In the genomic region with DNA sequence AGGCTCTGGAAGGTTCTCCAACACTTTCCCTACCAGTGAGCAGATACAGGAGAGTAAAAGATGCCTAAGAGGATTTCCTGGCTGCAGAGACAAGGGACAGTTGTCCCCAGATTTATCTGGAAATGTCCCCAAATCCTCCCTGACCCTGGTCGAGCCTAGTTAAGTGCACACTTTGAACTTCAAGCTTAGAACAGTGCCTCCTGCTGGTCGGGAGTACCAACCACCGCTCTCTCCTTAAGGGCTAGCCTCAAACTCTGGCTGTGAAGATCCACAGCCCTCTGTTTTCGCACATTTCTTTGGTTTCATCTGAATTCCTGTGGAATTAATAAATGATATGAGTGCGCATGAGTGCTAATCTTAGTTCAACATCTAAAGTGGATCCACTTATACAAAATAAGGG, we compare ENCODE assay signal across 12 mouse cellular contexts.
DNase-seq lines count a peak whose midpoint lies in the region; ATAC-seq and TF ChIP-seq lines count a peak whose summit lies in the region.
"Had no signal": no experiment of that assay in that cellular context is flagged by ENCODE, and none has a peak within 500 bp of the region (broad histone marks: within the 10 kb centered on the region; RNA-seq: fewer than 3 reads in every experiment).

No protein-coding gene starts in this region.

- no peak for ATAC-seq in intestine, postnatal 0 days
- ATAC-seq in intestine, embryonic 15.5 days: no peak
- ATAC-seq in midbrain, postnatal 0 days (ENCODE audit: low FRiP score): no peak
- ATAC-seq in midbrain, embryonic 15.5 days (replicated peaks): no peak

- WGBS in intestine, postnatal 0 days: 79% methylated on average over 5 of the region's 5 CpGs
- 83% methylated on average over 5 of the region's 5 CpGs for WGBS in intestine, embryonic 15.5 days
- 89% methylated on average over 5 of the region's 5 CpGs for WGBS in midbrain, postnatal 0 days
- WGBS in midbrain, embryonic 15.5 days: 88% methylated on average over 5 of the region's 5 CpGs

- no peaks in the 10 kb centered on the region for H3K9me3 ChIP-seq in intestine, postnatal 0 days (ENCODE audit: control insufficient read depth)
- no peaks in the 10 kb centered on the region for H3K9me3 ChIP-seq in intestine, embryonic 15.5 days
- no peaks in the 10 kb centered on the region for H3K9me3 ChIP-seq in midbrain, postnatal 0 days (ENCODE audit: low read length)
- H3K9me3 ChIP-seq in midbrain, embryonic 15.5 days: no peaks in the 10 kb centered on the region
- H3K9me3 ChIP-seq: heart, embryonic 15.5 days; hindbrain, embryonic 15.5 days had no signal

- no peak for DNase-seq in midbrain, postnatal 0 days (ENCODE audit: low spot score)
- peak; percentile 21 for DNase-seq in MN1 (ENCODE audit: low spot score)
- peak; percentile 39 for DNase-seq in lung, postnatal 36 days
- no peak for DNase-seq in adrenal gland, adult 2 months
- no peak for DNase-seq in cerebellum, adult 18-20 months
- DNase-seq: embryo, embryonic 11 days had no signal

- no peak overlapping the region for H3K27ac ChIP-seq in intestine, postnatal 0 days (ENCODE audit: low read depth, low read length)
- H3K27ac ChIP-seq in intestine, embryonic 15.5 days: no peak overlapping the region
- H3K27ac ChIP-seq in midbrain, postnatal 0 days (ENCODE audit: low read depth, low read length): no peak overlapping the region
- H3K27ac ChIP-seq in midbrain, embryonic 15.5 days: no peak overlapping the region
- H3K27ac ChIP-seq: heart, embryonic 15.5 days; macrophage had no signal

- H3K9ac ChIP-seq in intestine, postnatal 0 days (ENCODE audit: low read depth, low read length): no peak overlapping the region
- H3K9ac ChIP-seq in intestine, embryonic 15.5 days: no peak overlapping the region
- H3K9ac ChIP-seq in midbrain, postnatal 0 days (replicated peaks; ENCODE audit: low read length, poor library complexity, severe bottlenecking): no peak overlapping the region
- no peak overlapping the region for H3K9ac ChIP-seq in midbrain, embryonic 15.5 days
- H3K9ac ChIP-seq: heart, embryonic 15.5 days; hindbrain, embryonic 15.5 days had no signal

- no peak overlapping the region for H3K4me2 ChIP-seq in intestine, postnatal 0 days (replicated peaks; ENCODE audit: low read depth)
- H3K4me2 ChIP-seq in intestine, embryonic 15.5 days (replicated peaks): no peak overlapping the region
- H3K4me2 ChIP-seq in midbrain, postnatal 0 days (ENCODE audit: low read depth, low read length, poor library complexity, severe bottlenecking): no peak overlapping the region
- no peak overlapping the region for H3K4me2 ChIP-seq in midbrain, embryonic 15.5 days
- H3K4me2 ChIP-seq: heart, embryonic 15.5 days; hindbrain, embryonic 15.5 days had no signal

- H3K4me1 ChIP-seq in intestine, postnatal 0 days (replicated peaks; ENCODE audit: control insufficient read depth, insufficient read depth, low read length): no peaks in the 10 kb centered on the region
- H3K4me1 ChIP-seq in intestine, embryonic 15.5 days (replicated peaks): 0 out of 2 replicates have a peak, but pooled peaks cover 2% of the 10 kb centered on the region
- H3K4me1 ChIP-seq in midbrain, postnatal 0 days (ENCODE audit: insufficient read depth, low read length): no peaks in the 10 kb centered on the region
- peaks cover 8% of the 10 kb centered on the region; the same call in 1 of the 2 replicates for H3K4me1 ChIP-seq in midbrain, embryonic 15.5 days
- H3K4me1 ChIP-seq: heart, embryonic 15.5 days had no signal

- no peak overlapping the region for H3K4me3 ChIP-seq in intestine, postnatal 0 days (ENCODE audit: low read depth, low read length)
- H3K4me3 ChIP-seq in intestine, embryonic 15.5 days (replicated peaks): no peak overlapping the region
- no peak overlapping the region for H3K4me3 ChIP-seq in midbrain, postnatal 0 days (ENCODE audit: low read depth, low read length)
- no peak overlapping the region for H3K4me3 ChIP-seq in midbrain, embryonic 15.5 days
- H3K4me3 ChIP-seq: heart, embryonic 15.5 days; hindbrain, embryonic 15.5 days had no signal

- TF ChIP-seq CTCF in intestine, postnatal 0 days (IDR thresholded peaks at IDR 0.05; ENCODE audit: low read depth): peak; percentile 24; the same call in 1 of the 2 replicates
- TF ChIP-seq CTCF in midbrain, postnatal 0 days (IDR thresholded peaks at IDR 0.05): peak; percentile 28; the same call in 1 of the 2 replicates

- H3K27me3 ChIP-seq in intestine, postnatal 0 days (replicated peaks; ENCODE audit: control insufficient read depth, insufficient read depth, low read length): no peaks in the 10 kb centered on the region
- H3K27me3 ChIP-seq in intestine, embryonic 15.5 days (replicated peaks): no peaks in the 10 kb centered on the region
- no peaks in the 10 kb centered on the region for H3K27me3 ChIP-seq in midbrain, postnatal 0 days (ENCODE audit: insufficient read depth, low read length)
- no peaks in the 10 kb centered on the region for H3K27me3 ChIP-seq in midbrain, embryonic 15.5 days (replicated peaks)
- H3K27me3 ChIP-seq: heart, embryonic 15.5 days; hindbrain, embryonic 15.5 days had no signal

- H3K36me3 ChIP-seq in intestine, postnatal 0 days (ENCODE audit: control insufficient read depth, insufficient read depth): no peaks in the 10 kb centered on the region
- no peaks in the 10 kb centered on the region for H3K36me3 ChIP-seq in intestine, embryonic 15.5 days
- no peaks in the 10 kb centered on the region for H3K36me3 ChIP-seq in midbrain, postnatal 0 days (ENCODE audit: insufficient read depth, low read length)
- no peaks in the 10 kb centered on the region for H3K36me3 ChIP-seq in midbrain, embryonic 15.5 days (replicated peaks)
- H3K36me3 ChIP-seq: heart, embryonic 15.5 days; hindbrain, embryonic 15.5 days had no signal

Comparison
In these comparisons a context has a peak if more than half of its experiments do, and no peak if none do; other contexts are left out.
1. DNase-seq: peak in MN1 (single experiment) and lung, postnatal 36 days (single experiment); none in midbrain, postnatal 0 days (single experiment), adrenal gland, adult 2 months (single experiment) and cerebellum, adult 18-20 months (0 of 2).